Mouse (Mus musculus) forebrain, embryonic 10.5 days (tissue): ENCODE data around the gene Sh3pxd2b. TPM values are rescaled to one million over a fixed set of nuclear protein-coding genes. Genes with fewer than 3 reads are reported as not detected.
A peak's percentile ranks its signal among the peaks of the same experiment; 100 is the strongest.

Experiments used
- DNase-seq: peaks from one replicate; pipeline ENCODE4 v3.0.0-alpha.2; 2017; ENCODE audit warnings: low spot score; ENCODE audit errors: extremely low spot score
- H3K27ac ChIP-seq: fragments of 300-500 bp; sonication (generic); 2 replicates; pipeline ENCODE4 v1.5.1; 2016; ENCODE audit warnings: mild to moderate bottlenecking
- H3K27me3 ChIP-seq: fragments of 300-500 bp; sonication (generic); 2 replicates; pipeline ENCODE4 v1.6.1; 2016; ENCODE audit warnings: mild to moderate bottlenecking; ENCODE audit not compliant: poor library complexity, severe bottlenecking
- H3K36me3 ChIP-seq: fragments of 300-500 bp; sonication (generic); replicated peaks from 2 replicates; pipeline ENCODE4 v1.6.1; 2016; ENCODE audit warnings: mild to moderate bottlenecking, moderate library complexity
- H3K4me1 ChIP-seq: fragments of 300-500 bp; sonication (generic); 2 replicates; pipeline ENCODE4 v1.6.1; 2016
- H3K4me3 ChIP-seq: fragments of 300-500 bp; sonication (generic); 2 replicates; pipeline ENCODE4 v1.5.1; 2016; ENCODE audit warnings: mild to moderate bottlenecking, moderate library complexity
- H3K9me3 ChIP-seq: fragments of 300-500 bp; sonication (generic); 2 replicates; pipeline ENCODE4 v1.6.1; 2016; ENCODE audit warnings: mild to moderate bottlenecking, moderate library complexity
- WGBS: fragments of 180-500 bp; shearing (Covaris S2); methylation state at CpG from one replicate; pipeline ENCODE4 v1.1.7; 2016; 5-methylcytosine and 5-hydroxymethylcytosine counted together
- polyA plus RNA-seq: library from polyadenylated mRNA; unstranded; fragments of >200 nt; fragmentation: Nextera tagmentation; extraction: Ambion mirVana; gene quantifications from 2 replicates; pipeline ENCODE4 v1.2.1, GENCODE M21; 2016

The Sh3pxd2b gene
- polyA plus RNA-seq, 1 experiment from 2014 or later, result 23.0 TPM

DNA sequence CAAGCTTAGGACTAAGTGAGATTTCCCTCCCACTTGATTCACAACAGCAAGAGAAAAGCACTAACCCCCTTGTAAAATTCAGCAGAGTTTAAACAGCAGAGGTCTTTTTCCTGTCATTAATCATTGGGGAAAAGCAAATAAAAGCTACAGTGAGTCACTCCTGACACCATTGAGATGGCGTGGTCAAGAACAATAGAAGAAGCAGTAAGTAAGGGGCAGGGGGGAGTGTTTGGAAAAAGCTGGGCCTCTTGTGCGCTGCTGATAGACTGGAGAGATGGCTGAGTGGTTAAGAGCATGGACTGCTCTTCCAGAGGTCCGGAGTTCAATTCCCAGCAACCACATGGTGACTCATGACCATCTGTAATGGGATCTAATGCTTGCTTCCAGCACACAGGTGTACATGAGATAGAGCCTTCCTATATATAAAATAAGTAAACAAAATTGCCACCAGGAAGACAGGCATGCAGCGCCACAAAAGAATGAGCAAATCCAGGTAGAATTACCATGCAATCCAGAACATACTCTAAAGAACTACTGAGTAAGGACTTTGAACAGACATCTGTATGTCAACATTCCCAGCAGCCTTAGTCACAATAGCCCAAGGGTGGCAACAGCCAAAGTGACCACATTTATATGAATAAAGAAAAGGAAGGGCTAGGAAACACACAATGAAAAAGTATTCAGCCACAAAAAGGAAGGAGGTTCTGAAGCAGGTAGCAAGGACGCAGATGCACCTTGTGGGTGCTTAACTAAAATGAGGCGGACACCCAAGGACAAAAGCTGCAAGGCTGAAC, 1.9 kb upstream of the Sh3pxd2b start:
- Histone ChIP-seq H3K4me3 (no peak overlapping the region), H3K9me3 (no peaks in the 10 kb centered on the region), H3K4me1 (peaks cover 48% of the 10 kb centered on the region), H3K36me3 (peaks cover 15% of the 10 kb centered on the region), H3K27ac (no peak overlapping the region), H3K27me3 (peaks cover 11% of the 10 kb centered on the region)
- 83% methylated on average over 6 of the region's 6 CpGs for WGBS
- no peak for DNase-seq

DNA sequence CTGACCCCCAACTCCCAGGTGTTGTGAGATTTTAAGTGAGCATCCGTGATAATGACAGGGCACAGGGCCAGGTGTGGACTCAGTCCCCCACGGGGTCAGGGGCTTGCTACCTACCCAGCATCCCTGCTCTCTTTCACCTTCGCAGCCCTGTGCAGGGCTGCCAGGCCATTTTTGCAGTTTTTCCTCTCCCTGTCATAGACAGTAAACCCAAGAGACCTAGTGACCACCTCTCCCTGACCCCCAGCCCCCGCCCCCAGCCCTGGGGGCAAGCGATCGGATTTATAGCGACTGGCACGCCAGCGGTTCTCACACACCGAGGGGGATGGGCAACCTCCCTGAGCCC, 385 bp upstream of the Sh3pxd2b start:
- peaks cover 44% of the 10 kb centered on the region for H3K4me1 ChIP-seq
- H3K27me3 ChIP-seq, result peaks cover 11% of the 10 kb centered on the region
- no peaks in the 10 kb centered on the region for H3K9me3 ChIP-seq
- 3% methylated on average over 10 of the region's 10 CpGs for WGBS
- peak overlapping the region; percentile 99 for H3K27ac ChIP-seq
- H3K4me3 ChIP-seq, result peak overlapping the region; percentile 92
- DNase-seq, result peak; percentile 66
- H3K36me3 ChIP-seq, result peaks cover 30% of the 10 kb centered on the region

DNA sequence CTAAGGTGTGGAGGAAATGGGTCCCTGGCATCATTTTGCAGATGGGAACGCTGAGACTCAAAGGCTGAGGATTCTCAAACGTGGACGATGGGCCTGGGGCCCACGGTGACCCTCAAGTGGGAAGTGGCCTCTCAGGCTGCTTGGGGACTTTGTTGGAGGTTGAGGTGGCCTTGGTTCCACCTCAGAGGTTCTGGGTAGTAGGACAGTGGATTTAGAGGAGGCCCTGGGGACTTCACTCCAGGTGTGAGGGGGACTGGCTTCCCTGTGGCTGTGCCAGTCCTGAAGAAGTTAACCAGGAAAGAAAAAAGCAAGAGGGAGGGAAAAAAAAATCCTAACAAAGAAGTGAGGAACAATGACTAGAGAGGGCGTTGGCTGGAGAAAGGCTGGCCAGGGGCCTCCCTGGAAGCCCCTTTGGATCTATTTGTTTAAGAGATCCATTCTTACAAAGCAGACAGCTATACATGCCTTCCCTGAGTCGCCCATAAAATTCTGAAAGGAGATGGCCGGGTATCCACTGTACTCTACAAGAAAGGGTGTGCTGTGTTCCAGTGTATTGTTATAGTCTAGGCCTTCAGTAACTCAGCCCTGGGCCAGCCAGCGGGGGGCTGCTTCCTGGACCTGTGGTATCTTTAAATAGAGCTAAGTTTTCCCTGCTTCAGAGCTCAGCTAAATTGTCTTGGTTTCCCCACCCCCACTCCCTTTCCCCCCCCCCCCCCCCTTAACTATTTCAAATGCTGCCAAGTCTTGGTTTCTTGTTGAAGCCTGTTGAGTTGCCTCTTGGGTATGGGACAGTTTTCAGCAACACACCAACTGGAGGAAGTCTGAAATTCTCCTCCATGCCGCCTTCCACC, 1.0 kb downstream of the Sh3pxd2b start:
- H3K4me3 ChIP-seq, result peak overlapping the region; percentile 92
- H3K4me1 ChIP-seq, result peaks cover 44% of the 10 kb centered on the region
- H3K27ac ChIP-seq, result peak overlapping the region; percentile 99
- peaks cover 44% of the 10 kb centered on the region for H3K36me3 ChIP-seq
- peak; percentile 31 for DNase-seq
- no peaks in the 10 kb centered on the region for H3K9me3 ChIP-seq
- H3K27me3 ChIP-seq, result peaks cover 11% of the 10 kb centered on the region
- WGBS, result 27% methylated on average over 9 of the region's 9 CpGs

DNA sequence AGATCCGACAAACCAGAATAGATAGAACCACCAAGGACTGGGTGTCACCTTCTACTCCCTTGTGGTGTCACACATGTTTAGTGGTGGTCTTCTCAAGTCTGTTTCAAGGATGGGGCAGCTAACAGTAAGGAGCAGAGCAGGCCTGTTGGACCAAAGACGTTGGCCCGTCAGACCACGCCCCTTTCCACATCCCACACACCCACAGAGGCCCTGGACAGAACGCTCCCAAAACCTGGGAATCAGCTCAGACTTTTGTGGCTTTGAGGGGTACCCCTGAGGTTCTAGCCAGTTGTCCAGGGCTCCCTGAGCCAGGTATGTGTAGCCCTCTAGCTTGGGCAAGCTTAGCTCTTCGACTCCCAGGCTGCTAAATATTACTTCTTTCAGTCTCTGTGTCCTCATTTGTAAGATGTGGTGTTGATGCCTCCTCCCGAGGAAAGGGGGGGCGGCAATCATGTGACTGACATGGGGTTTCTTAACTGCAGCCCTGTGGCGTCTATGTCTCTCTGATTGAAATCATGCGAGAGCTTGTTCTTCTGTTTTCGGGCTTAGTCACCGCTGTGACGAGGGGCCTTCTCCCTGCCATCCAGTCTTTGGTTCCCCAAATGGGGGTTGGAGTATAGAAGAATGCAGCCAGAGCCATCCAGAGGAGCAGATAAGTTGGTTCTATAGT, 1.8 kb downstream of the Sh3pxd2b start:
- 82% methylated on average over 13 of the region's 13 CpGs for WGBS
- Histone ChIP-seq H3K27ac (peak overlapping the region; percentile 99), H3K27me3 (peaks cover 11% of the 10 kb centered on the region), H3K4me3 (peak overlapping the region; percentile 92), H3K9me3 (no peaks in the 10 kb centered on the region), H3K4me1 (peaks cover 44% of the 10 kb centered on the region), H3K36me3 (peaks cover 52% of the 10 kb centered on the region)
- DNase-seq, result no peak

DNA sequence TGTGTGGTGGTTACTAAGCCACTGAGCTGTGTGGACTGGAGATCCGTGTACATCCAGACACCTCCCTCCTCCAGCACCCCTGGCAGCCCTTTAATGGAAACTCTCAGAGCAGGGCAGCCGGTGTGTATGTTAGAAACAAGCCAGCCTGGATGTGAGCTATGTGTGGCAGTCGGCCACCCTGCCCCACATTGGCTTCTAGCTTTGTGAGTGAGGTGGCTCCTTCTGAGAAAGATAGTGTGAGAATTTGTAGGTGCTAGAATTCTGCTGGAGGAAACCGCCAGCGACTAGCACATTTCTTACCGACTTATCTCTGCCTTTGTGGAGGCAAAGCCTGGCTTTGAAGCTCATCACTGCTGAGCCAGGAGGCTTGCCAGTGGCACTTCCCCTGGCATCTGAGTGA, 5.3 kb downstream of the Sh3pxd2b start:
- peaks cover 74% of the 10 kb centered on the region for H3K36me3 ChIP-seq
- no peak for DNase-seq
- H3K4me1 ChIP-seq, result peaks cover 40% of the 10 kb centered on the region
- WGBS, result 84% methylated on average over 6 of the region's 6 CpGs
- H3K4me3 ChIP-seq, result no peak overlapping the region
- no peak overlapping the region for H3K27ac ChIP-seq
- H3K9me3 ChIP-seq, result no peaks in the 10 kb centered on the region
- H3K27me3 ChIP-seq, result no peaks in the 10 kb centered on the region

DNA sequence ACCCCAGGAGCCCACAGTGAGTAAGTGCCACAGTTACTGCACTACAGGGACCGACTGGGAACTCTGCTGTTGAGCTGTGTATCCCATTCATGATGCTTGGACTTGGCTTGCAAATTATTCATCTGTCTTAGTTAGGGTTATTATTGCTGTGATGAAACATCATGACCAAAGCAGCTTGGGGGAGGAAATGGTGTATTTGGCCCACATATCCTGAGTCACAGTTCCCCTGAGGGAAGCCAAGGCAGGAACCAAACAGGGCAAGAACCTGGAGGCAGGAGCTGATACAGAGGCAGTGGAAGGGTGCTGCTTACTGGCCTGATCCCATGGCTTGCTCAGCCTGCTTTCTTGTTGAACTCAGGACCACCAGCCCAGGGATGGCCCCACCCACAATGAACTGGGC, 7.8 kb downstream of the Sh3pxd2b start:
- Histone ChIP-seq H3K4me3 (no peak overlapping the region), H3K27ac (no peak overlapping the region), H3K27me3 (no peaks in the 10 kb centered on the region), H3K9me3 (no peaks in the 10 kb centered on the region), H3K36me3 (peaks cover 69% of the 10 kb centered on the region), H3K4me1 (peaks cover 16% of the 10 kb centered on the region)
- WGBS, result 83% methylated on average over 1 of the region's 1 CpGs
- no peak for DNase-seq

DNA sequence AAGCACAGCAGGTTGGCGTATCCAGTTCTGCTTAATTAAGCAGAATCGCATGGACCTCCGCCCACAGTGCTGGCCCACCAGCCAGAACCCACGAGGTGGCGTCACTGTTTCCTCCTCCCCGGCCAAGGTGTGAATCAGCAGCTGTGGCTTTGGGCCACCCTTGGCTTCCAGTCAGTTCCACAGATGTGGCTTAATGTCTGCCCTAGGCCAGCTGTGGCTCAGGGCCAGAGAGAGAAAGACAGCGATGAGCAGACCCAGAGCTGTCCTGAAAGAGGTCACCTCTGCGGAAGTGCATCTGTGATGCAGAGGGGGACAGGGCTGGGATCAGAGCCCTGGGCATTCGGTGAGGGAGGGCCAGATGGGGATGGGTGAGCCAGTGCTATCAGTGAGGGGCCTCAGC, 10.1 kb downstream of the Sh3pxd2b start:
- Histone ChIP-seq H3K4me3 (no peak overlapping the region), H3K36me3 (peaks cover 62% of the 10 kb centered on the region), H3K27me3 (no peaks in the 10 kb centered on the region), H3K27ac (no peak overlapping the region), H3K9me3 (no peaks in the 10 kb centered on the region), H3K4me1 (peaks cover 15% of the 10 kb centered on the region)
- DNase-seq, result no peak
- 64% methylated on average over 9 of the region's 9 CpGs for WGBS

DNA sequence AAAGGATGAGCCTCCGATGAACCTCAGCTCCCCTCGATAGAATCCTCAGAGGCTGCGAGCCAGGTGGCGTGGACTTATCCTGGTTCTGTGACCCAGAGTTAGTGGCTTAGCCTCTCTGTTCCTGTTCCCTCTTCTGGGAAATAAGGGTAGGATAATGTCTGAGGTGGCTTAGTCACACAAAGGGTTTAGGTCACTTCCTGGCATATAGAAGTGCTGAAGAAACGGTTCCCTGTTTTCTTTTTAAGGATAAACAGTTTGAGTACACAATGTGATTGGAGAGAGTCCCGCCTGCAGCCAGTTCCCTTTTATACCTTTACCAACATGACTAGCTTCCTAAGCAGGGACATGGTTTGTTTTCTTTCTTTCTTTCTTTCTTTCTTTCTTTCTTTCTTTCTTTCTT, 10.8 kb downstream of the Sh3pxd2b start:
- Histone ChIP-seq H3K4me1 (peaks cover 22% of the 10 kb centered on the region), H3K4me3 (no peak overlapping the region), H3K9me3 (no peaks in the 10 kb centered on the region), H3K27ac (no peak overlapping the region), H3K36me3 (peaks cover 55% of the 10 kb centered on the region), H3K27me3 (no peaks in the 10 kb centered on the region)
- no peak for DNase-seq
- WGBS, result 79% methylated on average over 6 of the region's 6 CpGs

DNA sequence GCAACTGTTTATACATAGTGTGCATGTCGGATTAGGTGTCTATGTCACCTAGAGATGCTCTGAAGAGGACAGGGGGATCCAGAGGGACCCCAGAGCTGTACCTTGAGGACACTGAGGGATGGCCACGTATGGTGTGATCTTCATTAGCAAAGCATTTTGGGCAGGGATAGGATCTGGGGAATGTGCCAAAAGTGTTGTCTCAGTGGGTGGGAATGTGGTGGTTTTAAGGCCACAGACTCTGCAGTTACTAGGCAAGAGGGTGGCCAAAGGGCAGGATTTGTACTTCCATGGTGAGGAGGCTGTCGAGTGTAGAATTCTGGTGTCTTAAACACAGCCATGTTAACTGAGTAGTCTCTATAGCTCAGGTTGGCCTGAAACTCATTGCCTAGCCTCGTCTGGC, 11.9 kb downstream of the Sh3pxd2b start:
- Histone ChIP-seq H3K27ac (no peak overlapping the region), H3K9me3 (no peaks in the 10 kb centered on the region), H3K4me1 (peaks cover 34% of the 10 kb centered on the region), H3K4me3 (no peak overlapping the region), H3K27me3 (no peaks in the 10 kb centered on the region), H3K36me3 (peaks cover 44% of the 10 kb centered on the region)
- WGBS, result 86% methylated on average over 4 of the region's 4 CpGs
- DNase-seq, result no peak

DNA sequence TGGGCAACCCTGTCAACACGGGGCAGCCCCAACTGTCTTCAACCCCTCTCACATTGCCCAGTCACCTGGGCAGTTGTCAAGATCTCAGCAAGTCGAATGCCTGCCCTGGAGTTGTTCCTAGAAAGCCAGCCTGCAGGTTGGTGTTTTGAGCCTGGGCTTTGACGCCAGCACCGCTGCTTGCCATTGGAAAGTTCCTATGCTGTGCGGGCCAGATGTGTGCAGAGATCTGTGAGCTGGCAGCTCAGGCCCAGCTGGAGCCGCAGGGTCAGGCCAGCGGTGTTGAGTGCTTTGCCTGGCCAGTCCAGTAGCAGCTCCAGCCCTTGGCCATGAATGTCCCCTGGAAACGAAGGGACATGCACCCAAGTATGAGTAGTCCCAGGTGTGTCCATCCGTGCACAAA, 14.2 kb downstream of the Sh3pxd2b start:
- 95% methylated on average over 9 of the region's 9 CpGs for WGBS
- H3K27ac ChIP-seq, result no peak overlapping the region

DNA sequence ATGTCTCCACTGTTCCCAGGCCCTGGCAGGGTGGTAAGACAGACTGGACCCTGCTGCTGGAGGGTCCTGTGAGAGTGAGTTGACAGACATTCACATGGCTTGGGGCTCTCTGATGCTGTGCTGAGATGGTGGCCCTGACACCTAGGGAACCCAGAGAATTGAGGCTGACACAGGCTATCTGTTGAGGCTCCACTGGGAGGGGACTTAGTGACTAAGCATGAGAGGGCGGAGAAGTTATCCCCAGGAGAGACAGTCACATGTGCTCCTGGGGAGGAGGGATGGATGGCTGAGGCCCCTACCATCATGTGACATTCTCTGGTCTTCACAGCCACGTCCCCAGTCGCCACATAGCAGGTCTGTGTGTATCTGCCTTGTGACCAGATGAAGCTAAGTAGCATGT, 15.6 kb downstream of the Sh3pxd2b start:
- Histone ChIP-seq H3K4me1 (peaks cover 35% of the 10 kb centered on the region), H3K36me3 (peaks cover 27% of the 10 kb centered on the region), H3K27me3 (no peaks in the 10 kb centered on the region), H3K9me3 (no peaks in the 10 kb centered on the region), H3K4me3 (no peak overlapping the region), H3K27ac (peak overlapping the region; percentile 13; the same call in 1 of the 2 replicates)
- no peak for DNase-seq
- 84% methylated on average over 3 of the region's 3 CpGs for WGBS

More for the DNA sequence above, 14.2 kb downstream of the Sh3pxd2b start:
- no peaks in the 10 kb centered on the region for H3K27me3 ChIP-seq
- H3K36me3 ChIP-seq, result peaks cover 32% of the 10 kb centered on the region
- H3K9me3 ChIP-seq, result no peaks in the 10 kb centered on the region
- H3K4me3 ChIP-seq, result no peak overlapping the region
- H3K4me1 ChIP-seq, result peaks cover 42% of the 10 kb centered on the region
- DNase-seq, result no peak

DNA sequence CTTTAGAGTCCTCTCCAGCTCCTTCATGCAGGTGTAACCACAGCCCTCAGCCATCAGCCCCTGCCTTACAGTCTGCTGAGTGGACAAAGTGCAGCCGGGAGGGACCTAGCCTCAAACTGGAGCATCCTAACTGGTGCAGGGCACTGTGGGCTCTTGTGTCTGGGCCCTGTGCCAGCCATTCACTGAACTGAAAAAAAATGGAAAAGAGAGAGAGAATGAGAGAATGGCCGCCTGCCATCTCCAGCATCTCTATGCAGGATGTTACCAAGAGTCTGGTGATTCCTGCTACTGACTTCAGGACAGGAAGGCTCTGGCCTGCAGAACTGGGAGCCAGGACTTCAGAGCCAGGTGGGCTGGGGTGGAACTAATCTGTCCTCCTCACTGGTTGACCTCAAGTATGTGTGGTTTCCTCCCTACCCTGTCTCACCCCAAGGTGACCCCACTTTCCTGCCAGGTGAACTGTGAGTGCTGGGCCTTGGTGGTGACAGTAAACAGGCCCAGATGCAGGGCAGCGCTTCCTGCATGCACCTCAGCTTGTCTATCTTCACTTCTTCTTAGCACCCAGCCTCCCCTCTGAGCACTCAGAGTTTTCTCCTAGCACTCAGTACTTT, 16.1 kb downstream of the Sh3pxd2b start:
- H3K4me1 ChIP-seq, result peaks cover 35% of the 10 kb centered on the region
- no peaks in the 10 kb centered on the region for H3K9me3 ChIP-seq
- H3K27me3 ChIP-seq, result no peaks in the 10 kb centered on the region
- 92% methylated on average over 3 of the region's 3 CpGs for WGBS
- H3K4me3 ChIP-seq, result no peak overlapping the region
- no peak for DNase-seq
- peak overlapping the region; percentile 13; the same call in 1 of the 2 replicates for H3K27ac ChIP-seq
- H3K36me3 ChIP-seq, result peaks cover 27% of the 10 kb centered on the region
